Mouse (Mus musculus) heart, postnatal 0 days (tissue): ENCODE results near the gene Ift43.

Source experiments
- CTCF ChIP-seq: IDR thresholded peaks from 2 replicates; pipeline ENCODE4 v1.5.1; 2016; ENCODE audit warnings: antibody characterized with exemption, control low read depth, low read depth
- EP300 ChIP-seq: IDR thresholded peaks from 2 replicates; pipeline ENCODE4 v1.6.1; 2016; ENCODE audit warnings: antibody characterized with exemption, low read depth

- no peak for TF ChIP-seq CTCF
- no peak for TF ChIP-seq EP300
Measured at GRCm38 (mm10) chr12:86203443-86204057, 121.2 kb downstream of the Ift43 start.
